Mouse (Mus musculus) large intestine, adult 2 months (tissue): Measurements from ENCODE around the gene Ccdc106. TPM values are rescaled to one million over a fixed set of nuclear protein-coding genes. Genes with fewer than 3 reads are reported as not detected.
"Not testable (repeated sequence)": the region's sequence is repeated elsewhere in the genome, so short reads cannot be mapped to it uniquely, and the experiment has no call there.

ENCODE experiments used
- DNase-seq: peaks from one replicate; pipeline ENCODE4 v3.0.0-alpha.2; 2012; ENCODE audit warnings: low read depth, low spot score
- WGBS: fragments of 180-500 bp; shearing (Covaris S2); methylation state at CpG from one replicate; pipeline ENCODE4 v1.1.7; 2018; 5-methylcytosine and 5-hydroxymethylcytosine counted together
- polyA plus RNA-seq: library from polyadenylated mRNA; depleted of rRNA; stranded (reverse); fragments of >200 nt; gene quantifications from 2 replicates; pipeline ENCODE4 v1.2.3, GENCODE M21; 2012

Gene Ccdc106
- polyA plus RNA-seq, 1 experiment = 1.8 TPM

DNA sequence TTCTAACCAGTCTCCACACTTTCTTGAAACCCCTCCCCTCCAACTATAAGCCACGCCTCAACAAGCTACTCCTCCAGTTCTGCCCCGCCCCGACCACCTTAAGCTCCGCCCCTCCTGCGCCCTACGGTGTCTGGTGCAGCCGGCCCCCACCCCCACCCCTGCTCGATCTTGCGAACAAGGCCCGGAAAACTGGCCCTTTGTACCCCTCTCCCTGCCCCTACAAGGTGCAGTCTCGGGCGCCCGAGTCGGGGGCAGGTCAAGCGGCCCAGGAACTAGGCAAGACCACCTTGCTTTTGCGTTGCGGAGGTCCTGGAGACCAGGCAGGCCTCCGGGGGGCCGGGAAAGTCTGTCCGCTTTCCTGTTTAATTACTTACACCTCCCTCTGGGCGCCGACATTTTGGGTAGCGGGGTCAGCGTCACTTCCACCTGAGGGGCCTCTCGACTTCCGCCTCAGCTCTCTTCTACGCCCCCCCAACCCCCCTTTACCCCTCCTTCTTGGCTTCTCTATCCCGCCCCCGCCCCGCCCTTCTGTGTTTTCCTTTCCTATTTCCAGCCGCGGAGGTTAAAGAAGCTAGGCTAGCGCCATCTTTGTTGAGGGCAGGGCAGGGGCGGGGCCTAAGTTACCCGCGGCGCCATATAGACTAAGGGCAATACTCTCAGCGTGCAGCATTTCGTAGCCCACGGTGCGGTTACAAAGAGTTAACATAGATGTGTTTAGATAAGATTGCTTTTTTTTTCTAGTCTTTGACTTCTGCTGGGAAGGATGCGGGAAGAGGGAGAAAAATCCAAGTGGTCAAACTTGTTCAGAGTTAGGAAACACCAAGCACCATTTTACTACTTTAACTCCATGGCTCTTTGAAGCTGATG, 5.9 kb upstream of the Ccdc106 start, which contains the start of the genes Zfp524 and Fiz1:
Gene Zfp524 (plus strand): TSS at position 165 of the 867 bp plus-strand sequence.
Gene Fiz1 (minus strand): TSS at position 447 of the 867 bp plus-strand sequence.
- 1% methylated on average over 42 of the region's 42 CpGs for WGBS

DNA sequence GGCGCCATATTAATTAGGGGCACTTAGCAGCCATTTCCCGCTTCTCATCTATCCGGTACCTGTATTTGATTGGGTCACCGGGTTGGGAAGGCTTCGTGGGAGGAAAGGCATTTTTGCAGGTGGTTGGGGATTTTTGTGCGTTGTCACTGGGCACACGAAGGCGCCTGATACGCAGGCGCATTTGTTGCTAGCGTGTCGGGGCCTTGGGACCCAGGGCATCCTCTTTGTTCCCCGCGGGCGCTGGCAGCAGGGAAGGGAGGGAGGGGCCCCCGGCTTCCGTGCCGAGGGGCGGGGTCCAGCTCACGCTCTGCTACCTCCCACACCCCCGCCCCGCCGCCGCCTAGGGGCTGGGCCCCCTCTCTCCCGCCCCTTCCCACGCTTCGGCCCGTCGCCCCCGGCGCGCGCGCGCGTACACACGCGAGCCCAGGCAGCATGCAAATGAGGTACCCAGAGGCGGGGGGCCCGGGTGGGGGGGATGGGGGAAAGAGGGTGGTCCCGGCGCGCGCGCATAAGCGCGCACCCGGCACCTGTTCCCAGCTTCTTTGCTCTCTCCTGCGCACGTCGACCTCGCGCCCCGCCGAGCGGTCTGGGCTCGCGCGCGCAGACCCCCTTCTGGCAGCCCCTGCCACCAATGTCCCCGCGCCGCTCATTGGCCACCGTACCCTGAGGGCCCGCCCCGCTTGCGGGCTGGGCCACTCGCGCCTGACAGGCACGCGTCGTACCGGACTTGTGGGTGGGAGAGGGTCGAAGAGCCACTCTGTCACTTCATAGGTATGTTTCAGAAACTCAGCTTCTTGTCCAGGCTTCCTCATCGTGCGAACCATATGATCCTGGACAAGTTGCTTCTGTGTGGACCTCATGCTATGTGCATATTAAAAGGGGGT, 5.0 kb upstream of the Ccdc106 start, which contains the start of gene Gm44973:
Gene Gm44973 (plus strand): TSS at position 379 of the 884 bp plus-strand sequence.
- WGBS = under 1% methylated on average over 66 of the region's 76 CpGs
- DNase-seq = peak; percentile 82

More for the DNA sequence above, 5.9 kb upstream of the Ccdc106 start, which contains the start of the genes Zfp524 and Fiz1:
- DNase-seq = peak; percentile 94

DNA sequence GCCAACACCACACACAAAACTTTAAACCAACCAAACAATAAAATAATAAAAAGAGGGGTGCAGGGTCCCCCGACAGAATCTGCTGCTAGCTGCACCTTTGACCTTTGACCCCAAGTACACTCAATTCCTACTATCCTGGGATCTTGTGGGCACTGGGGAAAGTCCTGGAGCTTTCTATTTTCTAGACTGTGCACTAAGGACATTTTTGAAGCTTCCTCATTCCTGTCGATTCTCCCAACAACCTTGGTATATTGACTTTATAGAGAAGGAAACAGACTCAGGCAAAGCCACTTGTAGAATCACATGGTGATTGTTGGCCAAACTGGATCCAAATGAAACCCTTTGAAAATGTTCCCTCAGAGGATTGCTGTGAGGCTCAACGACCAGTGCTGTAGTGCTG, 4.3 kb upstream of the Ccdc106 start:
- no peak for DNase-seq
- 19% methylated on average over 3 of the region's 3 CpGs for WGBS

DNA sequence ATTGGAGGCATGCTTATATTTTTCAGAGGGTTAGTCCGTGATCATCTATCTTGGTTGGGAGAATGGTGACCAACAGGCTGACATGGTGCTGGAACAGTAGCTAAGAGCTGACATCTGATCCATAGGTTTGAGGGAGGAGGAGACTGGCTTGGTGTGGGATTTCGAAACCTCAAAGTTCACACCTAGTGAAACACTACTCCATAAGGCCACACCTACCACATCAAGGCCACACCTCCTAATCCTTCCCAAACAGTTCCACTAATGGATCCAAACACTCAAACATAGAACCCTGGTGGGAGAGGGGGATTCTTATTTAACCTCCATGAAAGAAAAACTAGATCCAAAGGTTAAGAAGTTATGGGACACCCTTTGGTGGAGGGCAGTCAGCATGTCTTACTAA, 3.4 kb upstream of the Ccdc106 start:
- DNase-seq = no peak
- 98% methylated on average over 2 of the region's 2 CpGs for WGBS

DNA sequence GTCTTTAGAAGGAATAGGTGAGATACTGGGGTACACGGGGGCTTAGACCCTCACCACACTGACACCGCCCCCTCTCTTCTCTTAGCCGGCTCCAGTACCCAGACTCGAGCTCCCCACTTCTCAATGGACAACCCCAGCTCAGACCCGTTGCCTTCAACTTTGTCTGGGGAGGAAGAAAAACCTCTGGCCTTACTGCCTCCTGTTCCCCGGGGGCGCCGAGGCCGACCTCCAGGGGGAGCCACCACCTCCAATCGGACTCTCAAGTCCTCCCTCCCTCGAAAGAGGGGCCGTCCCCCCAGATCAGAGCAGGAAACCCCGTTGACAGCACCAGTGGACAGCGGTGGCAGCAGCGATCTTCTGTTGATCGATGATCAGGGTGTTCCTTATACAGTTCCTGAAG, 3.0 kb upstream of the Ccdc106 start:
- 91% methylated on average over 16 of the region's 16 CpGs for WGBS
- DNase-seq = no peak

DNA sequence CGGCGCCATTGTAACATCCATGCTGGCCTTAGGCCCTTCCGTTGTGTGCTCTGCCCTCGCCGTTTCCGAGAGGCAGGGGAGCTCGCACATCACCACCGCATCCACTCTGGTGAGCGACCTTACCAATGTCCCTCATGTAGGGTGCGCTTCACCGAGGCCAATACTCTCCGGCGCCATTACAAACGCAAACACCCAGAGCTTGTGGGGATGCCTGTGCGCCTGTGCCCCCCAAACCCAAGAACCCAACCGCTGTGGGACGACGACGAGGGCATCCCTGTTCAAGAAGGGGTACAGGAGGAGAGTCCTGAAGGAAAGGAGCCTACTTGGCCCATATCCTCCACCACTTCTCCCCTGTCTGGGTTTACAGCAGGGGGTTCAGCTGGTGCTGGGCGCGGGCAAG, 2.4 kb upstream of the Ccdc106 start:
- WGBS = 96% methylated on average over 21 of the region's 21 CpGs
- no peak for DNase-seq

DNA sequence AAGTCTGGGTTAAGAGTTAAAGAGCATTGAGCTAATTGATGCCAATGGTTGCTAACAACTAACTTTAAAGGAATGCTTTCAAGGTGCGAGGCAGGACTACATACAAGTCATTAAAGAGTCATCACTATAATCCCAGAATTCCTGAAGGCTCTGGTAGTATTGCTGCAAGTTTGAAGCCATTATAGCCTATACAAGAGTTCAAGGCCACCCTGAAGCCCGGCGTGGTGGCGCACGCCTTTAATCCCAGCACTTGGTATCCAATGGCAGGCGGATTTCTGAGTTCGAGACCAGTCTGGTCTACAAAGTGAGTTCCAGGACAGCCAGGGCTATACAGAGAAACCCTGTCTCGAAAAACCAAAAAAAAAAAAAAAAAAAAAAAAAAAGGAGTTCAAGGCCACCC, 777 bp upstream of the Ccdc106 start:
- DNase-seq = not testable (repeated sequence)
- 11% methylated on average over 8 of the region's 8 CpGs for WGBS

DNA sequence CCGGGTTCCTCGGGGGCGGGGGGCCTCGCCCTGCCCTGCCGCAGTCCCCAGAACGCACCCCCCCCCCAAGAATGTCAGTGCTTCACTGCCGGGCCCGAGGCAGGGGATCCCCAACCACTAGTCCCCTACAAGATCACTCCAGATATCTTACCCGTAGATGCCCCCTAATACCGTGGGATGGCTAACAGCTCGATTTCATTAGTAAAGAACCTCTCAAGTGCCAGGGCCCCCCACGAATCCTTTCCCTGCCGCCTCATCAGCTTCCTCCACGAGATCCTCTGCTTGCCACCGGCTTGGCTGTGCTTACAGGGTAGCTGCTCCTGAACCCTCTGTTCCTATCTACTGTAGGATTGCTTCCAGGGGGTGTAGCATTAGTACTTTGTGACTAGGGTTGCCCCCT, 332 bp downstream of the Ccdc106 start:
- under 1% methylated on average over 15 of the region's 15 CpGs for WGBS
- DNase-seq = no peak

DNA sequence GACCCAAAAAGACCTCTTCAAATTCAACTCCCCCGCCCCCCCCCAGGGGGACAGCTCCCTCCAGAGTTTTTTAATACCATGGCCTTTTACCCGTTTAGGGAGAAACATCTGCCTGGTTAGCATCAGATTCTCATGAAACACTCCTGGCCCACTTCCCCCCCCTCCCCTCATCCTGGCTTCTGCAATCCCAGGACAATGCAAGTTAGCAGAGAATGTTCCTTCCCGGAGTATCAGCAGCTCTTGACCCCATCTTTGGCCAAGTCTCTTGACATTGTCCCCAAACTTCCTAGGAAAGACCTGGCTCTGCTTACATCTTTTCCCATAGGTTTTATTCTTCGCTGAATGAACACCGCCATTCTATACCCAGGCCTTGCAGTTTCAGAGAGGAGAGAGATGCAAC, 844 bp downstream of the Ccdc106 start:
- no peak for DNase-seq
- 44% methylated on average over 5 of the region's 5 CpGs for WGBS

DNA sequence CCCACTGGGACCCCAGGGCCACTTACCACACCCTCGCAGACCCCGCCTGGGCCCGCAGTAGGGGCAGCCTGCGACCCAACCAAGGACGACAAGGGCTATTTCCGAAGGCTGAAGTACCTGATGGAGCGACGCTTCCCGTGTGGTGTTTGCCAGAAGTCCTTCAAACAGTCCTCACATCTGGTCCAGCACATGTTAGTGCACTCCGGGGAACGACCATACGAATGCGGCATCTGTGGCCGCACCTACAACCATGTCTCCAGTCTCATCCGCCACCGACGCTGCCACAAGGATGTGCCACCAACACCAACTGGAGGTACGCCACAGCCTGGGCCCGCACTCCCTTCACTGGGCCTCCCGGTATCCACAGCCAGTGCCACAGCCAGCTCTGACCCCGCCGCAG, 9.2 kb downstream of the Ccdc106 start:
- 97% methylated on average over 22 of the region's 22 CpGs for WGBS
- DNase-seq = no peak

DNA sequence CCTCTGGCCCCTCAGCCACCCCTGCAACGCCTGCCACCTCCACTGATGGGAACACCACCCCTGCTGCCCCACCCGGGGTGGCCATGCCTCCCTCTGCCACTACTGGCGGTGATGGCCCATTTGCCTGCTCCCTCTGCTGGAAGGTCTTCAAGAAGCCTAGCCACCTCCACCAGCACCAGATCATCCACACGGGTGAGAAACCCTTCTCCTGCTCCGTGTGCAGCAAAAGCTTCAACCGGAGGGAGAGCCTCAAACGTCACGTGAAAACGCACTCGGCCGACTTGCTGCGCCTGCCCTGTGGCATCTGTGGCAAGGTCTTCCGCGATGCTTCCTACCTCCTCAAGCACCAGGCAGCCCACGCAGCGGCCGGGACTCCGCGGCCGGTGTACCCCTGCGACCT, 9.6 kb downstream of the Ccdc106 start:
- WGBS = 95% methylated on average over 21 of the region's 21 CpGs
- DNase-seq = no peak

DNA sequence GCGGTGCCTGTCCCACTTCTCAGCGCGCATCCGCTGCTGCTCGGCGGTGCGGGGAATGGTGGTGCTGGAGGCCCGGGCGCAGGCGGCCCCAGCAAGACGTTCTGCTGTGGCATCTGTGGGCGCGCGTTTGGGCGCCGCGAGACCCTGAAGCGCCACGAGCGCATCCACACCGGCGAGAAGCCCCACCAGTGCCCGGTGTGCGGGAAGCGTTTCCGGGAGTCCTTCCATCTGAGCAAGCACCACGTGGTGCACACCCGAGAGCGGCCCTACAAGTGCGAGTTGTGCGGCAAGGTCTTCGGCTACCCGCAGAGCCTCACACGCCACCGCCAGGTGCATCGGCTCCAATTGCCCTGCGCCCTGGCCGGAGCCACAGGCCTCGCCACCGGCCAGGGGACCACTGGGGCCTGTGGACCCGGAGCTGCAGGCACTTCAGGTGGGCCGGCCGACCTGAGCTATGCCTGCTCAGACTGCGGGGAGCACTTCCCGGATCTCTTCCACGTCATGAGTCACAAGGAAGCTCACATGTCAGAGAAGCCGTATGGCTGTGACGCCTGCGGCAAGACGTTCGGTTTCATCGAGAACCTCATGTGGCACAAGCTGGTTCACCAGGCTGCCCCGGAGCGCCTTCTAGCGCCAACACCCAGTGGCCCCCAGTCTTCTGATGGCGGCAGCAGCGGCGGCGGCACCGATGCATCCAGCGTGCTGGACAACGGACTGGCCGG, 10.4 kb downstream of the Ccdc106 start:
- DNase-seq = no peak
- WGBS = 95% methylated on average over 63 of the region's 63 CpGs

DNA sequence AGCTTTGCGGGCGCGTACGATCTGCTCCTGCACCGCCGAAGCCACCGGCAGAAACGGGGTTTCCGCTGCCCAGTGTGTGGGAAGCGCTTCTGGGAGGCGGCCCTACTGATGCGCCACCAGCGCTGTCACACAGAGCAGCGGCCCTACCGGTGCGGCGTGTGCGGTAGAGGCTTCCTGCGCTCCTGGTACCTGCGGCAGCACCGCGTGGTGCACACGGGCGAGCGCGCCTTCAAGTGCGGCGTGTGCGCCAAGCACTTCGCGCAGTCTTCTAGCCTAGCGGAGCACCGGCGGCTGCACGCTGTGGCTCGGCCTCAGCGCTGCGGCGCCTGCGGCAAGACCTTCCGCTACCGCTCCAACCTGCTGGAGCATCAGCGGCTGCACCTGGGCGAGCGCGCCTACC, 11.1 kb downstream of the Ccdc106 start:
- no peak for DNase-seq
- WGBS = 92% methylated on average over 46 of the region's 46 CpGs

DNA sequence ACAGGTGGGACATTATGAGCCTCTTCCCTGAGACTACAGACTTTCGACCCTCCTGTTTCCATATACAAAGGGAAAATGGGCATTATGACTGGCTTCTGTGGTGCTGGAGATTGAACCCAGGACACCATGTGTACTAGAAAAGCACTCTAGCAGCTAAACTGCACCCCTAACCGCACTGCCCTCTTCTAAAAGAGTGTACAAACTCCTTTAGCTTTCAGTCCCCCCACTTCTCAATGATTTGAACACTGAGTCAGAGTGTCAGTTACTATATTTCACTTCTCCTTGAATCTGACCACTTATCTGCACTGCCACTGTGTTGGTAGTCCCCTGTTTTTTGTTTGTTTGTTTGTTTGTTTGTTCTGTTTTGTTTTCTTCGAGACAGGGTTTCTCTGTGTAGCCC, 13.5 kb downstream of the Ccdc106 start, which contains the start of gene 4632433K11Rik:
Gene 4632433K11Rik (plus strand): TSS at position 301 of the 400 bp plus-strand sequence.
- 84% methylated on average over 3 of the region's 3 CpGs for WGBS

DNA sequence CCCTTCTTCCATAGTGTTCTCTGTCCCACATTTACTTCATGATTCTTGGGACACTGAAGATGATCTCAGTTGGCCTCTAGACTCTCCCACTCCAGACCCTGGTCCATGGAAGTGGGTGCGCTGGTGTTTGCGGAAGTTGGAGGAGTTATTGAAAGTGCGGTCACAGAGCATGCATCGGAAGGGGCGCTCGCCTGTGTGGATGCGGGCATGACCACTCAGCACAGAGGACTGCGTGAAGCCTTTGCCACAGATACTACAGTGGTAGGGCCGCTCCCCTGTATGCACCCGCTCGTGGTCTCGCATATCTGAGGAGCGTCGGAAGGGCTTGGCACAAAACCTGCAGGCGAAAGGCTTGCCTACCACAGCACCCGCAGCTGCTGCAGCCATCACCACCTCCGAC, 15.3 kb downstream of the Ccdc106 start:
- DNase-seq = no peak
- 96% methylated on average over 17 of the region's 17 CpGs for WGBS

More for the DNA sequence above, 13.5 kb downstream of the Ccdc106 start, which contains the start of gene 4632433K11Rik:
- DNase-seq = no peak

DNA sequence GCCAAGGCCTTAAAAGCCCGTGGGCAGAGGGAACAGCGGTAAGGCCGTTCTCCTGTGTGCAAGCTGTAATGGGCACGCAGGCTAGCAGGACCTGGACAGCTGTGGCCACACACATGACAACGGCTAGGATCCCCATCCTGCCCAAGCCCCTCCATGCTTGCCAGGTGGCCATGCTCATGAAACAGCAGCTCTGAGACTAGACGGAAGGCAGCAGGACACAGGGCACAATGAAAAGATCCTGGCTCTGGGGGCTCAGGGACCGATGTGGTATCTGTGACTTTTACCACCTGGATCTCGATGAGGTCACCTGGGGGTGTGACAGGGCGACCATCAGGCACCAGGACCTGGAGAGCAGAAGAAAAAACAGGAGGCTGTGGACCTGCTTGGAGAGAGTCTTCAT, 15.8 kb downstream of the Ccdc106 start:
- 91% methylated on average over 9 of the region's 9 CpGs for WGBS
- no peak for DNase-seq

DNA sequence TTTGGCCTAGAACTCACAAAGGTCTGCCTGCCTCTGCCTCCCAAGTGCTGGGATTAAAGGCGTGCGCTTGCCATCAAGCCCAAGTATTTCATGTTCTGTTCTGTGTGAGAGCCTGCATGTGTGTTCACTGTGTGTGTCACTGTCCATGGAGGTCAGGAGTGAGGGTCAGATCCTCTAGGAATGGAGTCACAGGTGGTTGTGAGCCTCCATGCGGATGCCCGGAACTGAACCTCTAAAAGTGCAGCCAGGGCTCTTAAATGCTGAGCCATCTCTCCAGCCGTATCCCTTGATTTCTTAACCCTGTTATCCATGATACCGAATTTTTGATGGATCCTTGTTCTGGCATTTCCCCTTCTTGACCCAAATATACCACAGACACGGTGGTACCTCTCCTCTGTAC, 16.7 kb downstream of the Ccdc106 start:
- WGBS = 94% methylated on average over 7 of the region's 7 CpGs
- DNase-seq = no peak

DNA sequence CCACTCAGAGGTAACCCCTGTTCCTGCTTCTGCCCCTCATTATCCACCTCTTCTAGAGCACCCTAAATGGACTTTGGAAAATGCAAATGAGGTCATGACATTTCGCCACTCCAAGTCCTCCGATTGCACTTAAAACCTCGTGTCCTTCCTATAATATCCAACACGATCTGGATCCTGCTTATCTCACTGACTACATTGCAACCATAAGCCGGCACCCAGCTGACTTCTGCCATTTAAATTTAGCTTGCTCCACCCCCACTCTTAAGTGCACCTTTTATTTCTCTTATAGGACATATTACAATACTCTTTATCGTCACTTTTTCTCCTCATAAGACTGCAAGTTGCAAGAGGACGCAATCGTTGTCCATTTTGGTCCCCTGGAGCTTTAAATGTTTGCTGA, 17.1 kb downstream of the Ccdc106 start:
- no peak for DNase-seq
- WGBS = 79% methylated on average over 8 of the region's 8 CpGs

DNA sequence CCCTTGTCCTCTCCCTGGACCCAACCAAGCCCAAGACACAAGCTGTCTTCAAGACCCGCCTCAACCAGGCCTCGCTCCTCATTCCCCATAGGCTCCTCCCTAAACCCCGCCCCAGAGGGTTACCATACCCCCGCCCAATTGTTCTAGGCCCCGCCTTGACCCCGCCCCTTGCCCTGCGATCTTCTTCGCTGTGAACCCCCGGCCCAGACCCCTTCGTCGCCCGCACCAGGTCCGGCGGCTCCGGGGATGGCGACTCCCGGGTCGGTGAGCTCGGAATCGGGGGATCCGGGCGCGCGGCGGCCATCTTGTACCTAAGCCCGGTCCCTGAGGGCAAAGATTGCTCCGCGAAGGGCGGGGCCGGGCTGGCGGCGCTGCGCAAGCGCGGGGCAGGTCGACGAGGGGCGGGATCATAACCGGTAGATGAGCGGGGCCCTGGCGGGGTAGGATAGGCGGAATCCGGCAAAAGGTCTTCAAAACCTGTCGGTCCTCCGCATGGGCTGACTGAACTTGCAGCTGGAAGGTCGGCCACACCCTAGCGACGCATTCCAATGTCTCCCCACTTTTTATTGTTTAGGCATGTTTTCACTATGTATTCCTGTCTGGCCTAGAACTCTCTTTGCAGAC, 17.9 kb downstream of the Ccdc106 start, which contains the start of gene Zfp784:
Gene Zfp784 (minus strand): TSS at position 338 of the 624 bp plus-strand sequence.
- peak; percentile 68 for DNase-seq
- WGBS = under 1% methylated on average over 48 of the region's 48 CpGs
